Mouse (Mus musculus) left cerebral cortex, postnatal 36 days (tissue): ENCODE results near the gene Insrr. TPM values are rescaled to one million over a fixed set of nuclear protein-coding genes. Genes with fewer than 3 reads are reported as not detected.

Source experiments
- DNase-seq, 2 experiments: peaks; one replicate each; pipeline ENCODE4 v3.0.0; 2021 to 2022; ENCODE audit warnings: low spot score in 2 of 2, mixed read lengths in 1 of 2
- intact Hi-C: fragments of 180-260 bp; cut with DNase I; formaldehyde crosslinking; loops from one replicate; pipeline ENCODE4 v1.15.1; 2025
- total RNA-seq, 2 experiments: library from RNA; stranded (reverse); gene quantifications; 2 replicates each; pipeline ENCODE4 v1.2.3; 2021

Gene Insrr
- total RNA-seq, 2 experiments from 2014 or later = 0.39 to 0.77 TPM

DNA sequence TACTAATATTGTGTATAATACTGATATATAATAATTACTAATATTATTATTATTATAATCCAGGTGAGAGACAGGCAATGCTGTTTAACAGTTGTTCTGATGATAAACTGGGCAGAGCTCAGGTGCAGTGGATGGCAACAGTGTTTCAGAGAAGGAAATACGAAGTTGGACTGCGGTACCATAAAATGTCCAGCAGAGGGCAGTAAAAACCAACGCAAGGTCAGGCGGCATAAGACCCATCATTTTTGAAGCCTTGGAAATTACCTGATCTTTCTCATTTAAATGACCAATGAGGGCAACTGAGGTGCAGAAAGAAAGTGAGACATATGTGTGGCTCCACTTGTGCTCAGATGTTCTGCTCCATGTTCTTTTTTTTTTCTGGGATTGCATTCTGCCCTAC is 26.5 kb upstream of the Insrr start:
- intact Hi-C loops = loop anchor here (2.0 to 5.0 kb wide), 2 partner anchors 47 to 67 kb away; no protein-coding TSS in a partner anchor
- peak in 1 of 2 experiments; percentile 30 for DNase-seq

DNA sequence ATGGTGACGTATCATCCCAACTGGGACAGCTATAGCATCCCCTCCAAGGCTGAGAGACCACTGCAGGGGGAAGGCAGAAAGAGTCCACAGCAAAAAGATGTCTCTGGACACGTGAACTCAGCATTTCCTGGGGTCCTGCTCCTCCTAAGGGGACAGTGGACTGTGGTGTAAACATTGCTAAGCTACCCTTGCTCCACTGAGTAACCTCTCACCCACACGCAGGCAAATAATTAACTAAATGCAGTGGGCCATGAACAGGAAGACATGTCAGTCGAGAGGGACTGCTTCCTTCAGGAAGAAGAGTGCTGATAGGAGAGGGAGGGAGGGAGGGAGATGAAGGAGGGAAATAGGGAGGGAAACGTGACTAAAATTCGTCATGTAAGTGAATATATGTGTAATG is 25.7 kb upstream of the Insrr start:
- no peak for DNase-seq
- intact Hi-C loops = loop anchor here (2.0 to 5.0 kb wide), 2 partner anchors 46 to 66 kb away; no protein-coding TSS in a partner anchor

DNA sequence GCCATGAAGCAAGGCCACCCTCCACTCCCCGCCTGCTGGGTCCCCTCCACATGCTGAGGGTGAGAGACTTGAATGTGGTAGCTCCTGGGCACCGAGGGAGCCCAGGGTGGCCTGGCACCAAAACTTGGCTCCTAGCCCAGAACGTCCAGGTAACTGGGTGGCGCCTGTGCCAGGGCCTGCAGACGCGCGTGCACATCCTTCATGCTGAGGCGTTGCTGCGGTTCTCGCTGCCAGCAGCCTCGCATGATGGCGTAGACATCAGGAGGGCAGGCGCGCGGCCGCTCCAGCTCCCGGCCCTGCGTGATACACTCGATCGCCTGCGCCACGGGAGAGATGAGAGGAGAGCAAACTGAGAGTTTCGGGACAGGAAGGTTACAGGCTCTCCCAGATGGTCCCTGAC is 18.5 kb upstream of the Insrr start:
- intact Hi-C loops = no loop called here
- DNase-seq = no peak

DNA sequence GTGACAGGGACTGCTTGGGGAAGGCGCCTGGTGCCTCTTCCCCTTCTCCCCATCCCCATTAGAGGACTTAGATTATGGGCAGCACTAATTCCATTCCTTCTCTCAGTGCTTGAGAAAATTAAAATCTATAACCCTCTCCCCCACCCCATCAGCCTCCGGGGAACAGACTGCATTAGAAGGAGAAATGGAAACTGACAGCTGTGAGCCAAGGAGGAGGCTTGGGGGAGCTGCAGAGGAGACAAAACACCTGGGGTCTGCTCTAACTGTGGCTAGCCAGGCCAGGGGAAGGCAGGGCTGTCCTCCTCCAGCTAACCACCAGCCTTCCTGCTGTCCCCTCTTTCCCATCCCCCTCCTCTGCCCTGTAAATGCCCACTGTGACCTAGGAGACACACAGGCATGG is 17.7 kb upstream of the Insrr start:
- DNase-seq = no peak
- intact Hi-C loops = no loop called here

DNA sequence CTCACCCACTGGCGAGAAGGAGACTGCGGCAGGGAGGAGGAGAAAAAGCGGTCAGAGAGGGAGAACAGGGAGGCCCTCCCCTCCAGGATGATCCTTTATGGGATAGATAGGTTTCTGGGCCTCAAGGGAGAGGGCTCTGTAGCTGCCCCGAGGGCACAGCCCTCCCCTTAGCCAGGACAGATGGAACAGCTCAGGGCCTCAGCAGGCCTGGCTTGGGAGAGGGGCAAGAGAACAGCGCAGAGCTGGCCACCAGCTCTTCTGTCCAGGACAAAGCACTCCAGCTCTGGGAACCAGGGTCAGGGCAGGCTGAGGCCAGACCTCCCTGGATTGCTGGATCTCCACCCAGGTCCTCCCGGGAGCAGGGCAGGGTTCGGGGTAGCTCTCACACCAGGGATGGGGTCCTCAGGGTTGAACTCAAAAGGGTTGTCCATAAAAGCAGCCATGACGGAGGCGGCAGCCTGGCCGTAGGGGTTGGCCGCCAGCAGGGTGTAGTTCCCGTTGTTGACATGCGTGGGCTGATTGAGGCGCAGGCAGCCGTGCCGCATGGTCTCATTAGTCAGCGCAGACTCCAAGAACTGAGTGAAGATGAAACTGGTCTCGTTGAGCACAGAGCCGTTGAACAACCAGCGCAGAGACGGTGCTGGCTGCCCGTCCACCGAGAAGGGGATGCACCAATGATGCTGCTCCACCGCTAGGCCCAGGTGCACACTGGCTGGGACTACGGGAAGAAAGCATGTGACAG is 13.3 kb upstream of the Insrr start:
- intact Hi-C loops = no loop called here

DNA sequence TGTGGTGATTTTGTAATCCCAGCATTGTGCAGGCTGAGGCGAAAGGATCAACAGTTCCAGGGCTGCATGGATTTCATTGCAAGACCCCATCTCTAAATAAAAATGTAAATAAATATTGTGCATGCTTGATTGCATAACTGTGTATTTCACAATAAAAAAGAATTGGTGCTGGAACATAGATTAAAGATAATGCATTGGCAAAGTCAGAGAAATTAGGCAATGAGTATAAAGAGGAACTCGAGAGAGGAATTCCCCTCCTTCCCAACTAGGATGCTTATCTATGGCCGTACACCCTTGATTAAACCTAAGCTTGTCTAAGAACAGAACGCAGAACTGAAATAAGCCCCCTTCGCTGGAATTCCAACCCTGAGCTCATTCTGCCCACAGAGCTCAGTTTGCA is 11.6 kb upstream of the Insrr start:
- intact Hi-C loops = no loop called here
- no peak for DNase-seq

More for the DNA sequence above, 13.3 kb upstream of the Insrr start:
- DNase-seq = no peak

DNA sequence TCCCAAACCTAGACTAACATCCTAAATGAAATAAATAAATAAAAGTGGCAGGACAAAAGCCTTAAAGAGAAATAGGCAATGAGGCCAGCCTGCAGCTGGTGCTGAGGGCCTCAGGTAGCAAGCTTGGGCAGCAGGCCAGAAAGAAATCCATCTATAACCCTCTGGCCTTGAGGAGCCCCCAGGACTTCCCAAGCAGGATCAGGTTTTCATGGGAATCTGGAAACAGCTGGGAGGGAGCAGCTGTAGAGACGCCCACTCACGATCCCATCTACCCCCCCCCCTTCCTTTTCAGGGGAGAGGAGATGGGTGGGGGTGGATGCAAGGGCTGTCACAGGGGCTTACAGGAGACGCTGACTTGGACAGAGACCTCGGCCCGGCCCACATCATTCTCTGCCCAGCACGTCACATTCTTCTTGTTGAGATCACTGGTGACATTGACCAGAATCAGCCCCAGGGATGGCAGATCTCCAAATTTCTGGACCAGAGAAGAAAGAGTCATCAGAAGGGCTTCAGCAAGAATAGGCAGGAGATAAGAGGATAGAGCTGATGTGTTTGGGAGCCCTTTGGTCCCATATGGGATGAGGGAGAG is 11.0 kb upstream of the Insrr start:
- intact Hi-C loops = no loop called here

DNA sequence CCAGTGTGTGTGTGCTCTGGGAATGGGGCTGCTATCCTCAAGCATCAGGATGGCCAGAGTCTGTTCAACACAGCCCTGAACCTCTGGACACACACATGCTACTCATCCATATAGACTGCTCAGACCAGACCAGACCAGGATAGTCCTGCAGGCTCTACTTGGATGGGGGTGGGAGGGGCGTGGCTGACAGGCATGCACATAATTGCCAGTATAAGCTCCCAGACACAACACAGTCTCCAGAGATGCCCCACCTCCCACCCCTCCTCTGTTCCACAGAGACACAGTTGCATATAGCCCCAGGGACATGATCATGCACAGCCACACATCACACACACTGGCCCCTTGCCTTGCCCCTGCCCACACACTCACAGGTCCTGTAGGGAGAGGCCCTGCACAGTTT is 7.5 kb upstream of the Insrr start:
- intact Hi-C loops = no loop called here
- DNase-seq = no peak

More for the DNA sequence above, 11.0 kb upstream of the Insrr start:
- no peak for DNase-seq

DNA sequence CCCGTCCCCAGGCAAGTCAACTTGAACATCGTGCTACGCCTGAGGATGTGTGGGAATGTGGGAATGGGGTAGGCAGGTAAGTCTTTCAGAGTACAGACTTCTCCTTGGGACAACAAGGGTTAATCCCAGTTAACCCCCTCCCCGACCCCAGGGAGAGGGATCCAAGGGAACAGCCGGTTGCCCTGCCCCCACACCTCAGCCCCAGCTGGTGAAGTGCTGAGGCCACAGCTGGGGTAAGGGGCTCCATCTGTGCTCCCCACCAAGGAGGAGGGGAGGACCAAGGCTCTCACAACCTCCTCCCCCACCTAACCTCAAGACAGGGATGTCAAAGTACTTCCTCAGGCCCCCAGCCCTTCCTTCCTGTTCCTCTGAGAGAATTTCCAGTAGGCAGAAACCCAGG is 7.0 kb upstream of the Insrr start:
- DNase-seq = no peak
- intact Hi-C loops = no loop called here

DNA sequence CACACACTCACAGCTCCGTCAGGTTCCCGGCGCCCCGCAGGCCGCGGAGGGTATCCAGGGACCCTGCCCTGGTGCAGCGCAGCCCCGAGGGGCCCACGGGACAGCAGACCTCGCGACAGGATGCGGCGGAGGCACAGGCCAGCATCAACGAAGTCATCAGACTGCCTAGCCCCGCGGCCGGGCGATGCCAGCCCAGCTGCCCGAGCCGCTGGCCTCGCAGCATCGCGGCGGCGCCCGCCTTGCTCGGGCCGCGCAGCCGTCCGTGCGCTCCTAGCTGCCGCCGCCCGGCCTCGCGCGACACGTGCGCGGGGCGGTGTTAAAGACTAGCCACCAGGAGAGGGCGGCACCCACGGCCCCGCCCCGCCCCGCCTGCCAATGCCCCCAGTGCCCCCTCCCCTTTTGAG is 1.8 kb upstream of the Insrr start, which contains the start of gene Ntrk1:
TSS of gene Ntrk1 (minus strand) at position 241 of the 404 bp plus-strand sequence.
- intact Hi-C loops = no loop called here
- DNase-seq = no peak

DNA sequence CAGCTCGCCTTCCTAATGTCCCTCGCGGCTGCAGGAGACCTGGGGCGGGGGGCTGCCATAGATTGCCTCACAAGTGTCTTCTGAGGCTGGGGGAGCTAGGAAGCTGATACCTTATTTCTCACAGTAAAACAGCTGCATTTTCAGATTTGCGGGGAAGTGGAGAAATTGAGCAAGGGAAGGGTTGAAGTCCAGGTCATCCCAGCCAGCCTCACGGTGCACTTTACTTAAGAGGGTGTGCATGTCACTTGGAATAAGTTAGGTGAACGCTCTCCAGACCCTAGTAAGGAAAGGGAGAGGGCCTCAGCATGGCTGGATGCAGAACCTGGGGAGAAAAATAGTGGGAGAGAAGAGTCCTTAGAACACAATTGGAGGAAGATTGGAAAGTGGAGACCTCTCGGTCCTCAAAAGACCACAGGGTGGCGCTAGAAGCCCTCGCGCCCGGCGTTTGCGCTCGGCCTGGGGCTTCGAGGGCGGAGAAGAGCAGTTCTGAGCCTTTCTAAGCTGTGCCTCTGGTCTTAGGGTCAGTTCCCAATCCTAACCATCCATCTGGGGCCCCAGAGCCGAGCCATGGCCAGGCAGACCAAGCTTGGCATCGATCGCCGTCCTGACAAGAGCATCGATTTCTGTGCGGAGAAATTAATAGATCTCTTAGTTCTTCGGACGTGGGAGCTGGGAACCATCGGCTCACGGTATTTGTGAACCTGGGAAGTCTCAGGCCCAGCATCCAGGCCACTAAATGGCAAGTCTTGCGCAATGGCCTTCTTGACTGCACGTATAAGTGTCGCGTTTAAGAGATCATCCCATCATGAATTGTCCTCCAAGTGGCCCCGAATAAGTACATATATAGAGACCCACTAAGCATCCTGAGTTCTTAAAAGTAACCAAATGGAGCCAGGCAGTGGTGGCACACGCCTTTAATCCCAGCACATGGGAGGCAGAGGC is 1.1 kb upstream of the Insrr start:
- intact Hi-C loops = no loop called here
- peak; percentile 14 to 29 for DNase-seq

DNA sequence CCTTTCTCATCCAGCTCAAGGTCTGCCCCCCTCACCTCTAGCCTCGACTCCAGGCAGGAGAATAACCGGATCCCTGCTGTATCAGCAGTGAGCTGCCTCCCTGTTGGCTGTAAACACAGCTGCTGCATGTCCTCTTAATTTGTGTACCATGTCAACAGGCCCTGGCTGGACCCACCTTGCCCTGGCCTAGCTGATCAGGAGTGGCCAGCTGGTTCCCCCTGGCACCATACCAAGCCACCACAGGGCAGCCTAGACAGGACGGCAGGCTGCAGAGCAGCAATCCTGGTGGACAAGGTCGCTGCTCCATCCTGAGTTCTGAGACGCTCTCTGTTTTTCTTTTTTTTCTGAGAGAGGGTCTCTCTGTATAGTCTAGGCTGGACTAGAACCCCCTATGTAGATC is 4.9 kb downstream of the Insrr start:
- intact Hi-C loops = no loop called here
- no peak for DNase-seq

DNA sequence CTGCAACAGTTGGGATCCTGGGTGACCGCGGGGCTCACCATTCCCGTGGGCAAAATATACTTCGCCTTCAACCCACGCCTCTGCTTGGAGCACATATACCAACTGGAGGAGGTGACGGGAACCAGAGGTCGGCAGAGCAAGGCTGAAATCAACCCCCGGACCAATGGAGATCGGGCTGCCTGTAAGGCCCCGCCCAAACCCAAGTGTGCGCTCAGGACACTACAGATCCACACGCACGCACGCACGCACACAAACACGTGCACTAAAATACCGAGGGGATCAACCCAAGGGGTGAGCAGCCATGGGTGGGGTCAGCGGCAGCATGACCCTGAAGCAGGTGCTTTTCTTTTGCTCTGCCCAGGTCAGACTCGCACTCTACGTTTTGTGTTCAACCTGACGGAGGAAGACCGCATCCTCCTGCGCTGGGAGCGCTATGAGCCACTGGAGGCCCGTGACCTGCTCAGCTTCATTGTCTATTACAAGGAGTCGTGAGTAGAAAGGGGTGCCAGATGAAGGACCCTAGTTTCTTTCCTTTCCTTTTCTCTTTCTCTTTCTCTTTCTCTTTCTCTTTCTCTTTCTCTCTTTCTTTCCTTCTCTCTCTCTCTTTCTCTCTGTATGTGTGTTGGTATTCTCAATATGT is 7.4 kb downstream of the Insrr start:
- DNase-seq = no peak
- intact Hi-C loops = no loop called here

DNA sequence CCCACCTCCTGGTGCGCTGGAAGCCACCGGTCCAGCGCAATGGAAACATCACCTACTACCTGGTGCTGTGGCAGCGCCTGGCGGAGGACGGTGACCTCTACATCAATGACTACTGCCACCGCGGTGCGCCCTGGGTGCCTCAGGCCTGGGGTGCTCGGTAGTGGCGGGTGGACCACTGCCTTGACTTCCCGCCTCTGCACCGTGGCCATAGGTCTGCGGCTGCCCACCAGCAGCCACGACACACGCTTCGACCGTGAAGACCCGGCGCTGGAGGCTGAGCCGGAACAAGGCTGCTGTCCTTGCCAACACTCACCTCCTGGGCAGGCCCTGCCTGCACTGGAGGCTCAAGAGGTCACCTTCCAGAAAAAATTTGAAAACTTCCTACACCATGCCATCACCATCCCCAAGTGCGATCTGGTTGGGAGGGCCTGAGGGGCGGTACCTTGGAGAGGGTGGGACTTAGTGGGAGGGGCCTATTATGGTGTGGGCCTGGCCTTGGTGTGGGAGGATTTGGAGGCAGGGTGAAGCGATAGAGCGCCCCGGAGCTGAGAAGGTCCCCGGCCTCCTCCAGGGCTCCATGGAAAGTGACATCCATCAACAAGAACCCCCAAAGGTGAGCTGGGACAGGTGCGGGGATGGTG is 12.7 kb downstream of the Insrr start:
- intact Hi-C loops = no loop called here

DNA sequence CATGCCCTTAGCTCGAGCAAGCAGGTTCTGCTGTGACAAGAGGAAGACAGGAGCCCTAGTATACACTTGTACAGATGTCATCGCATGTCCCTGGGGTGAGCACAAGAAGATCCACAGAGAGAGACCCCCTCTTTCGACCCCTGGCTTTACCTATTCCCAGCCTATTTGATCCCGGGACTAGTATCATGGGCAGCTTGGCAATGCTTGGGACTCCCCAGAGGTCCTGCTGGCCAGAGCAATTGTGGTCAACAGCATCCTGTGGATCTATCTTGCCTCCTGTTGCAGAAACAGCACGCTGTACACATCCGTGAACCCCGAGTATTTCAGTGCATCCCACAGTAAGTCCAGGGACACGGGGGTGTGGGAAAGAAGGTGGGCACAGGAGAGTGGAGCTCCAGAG is 14.5 kb downstream of the Insrr start:
- intact Hi-C loops = no loop called here
- DNase-seq = no peak

More for the DNA sequence above, 12.7 kb downstream of the Insrr start:
- no peak for DNase-seq

DNA sequence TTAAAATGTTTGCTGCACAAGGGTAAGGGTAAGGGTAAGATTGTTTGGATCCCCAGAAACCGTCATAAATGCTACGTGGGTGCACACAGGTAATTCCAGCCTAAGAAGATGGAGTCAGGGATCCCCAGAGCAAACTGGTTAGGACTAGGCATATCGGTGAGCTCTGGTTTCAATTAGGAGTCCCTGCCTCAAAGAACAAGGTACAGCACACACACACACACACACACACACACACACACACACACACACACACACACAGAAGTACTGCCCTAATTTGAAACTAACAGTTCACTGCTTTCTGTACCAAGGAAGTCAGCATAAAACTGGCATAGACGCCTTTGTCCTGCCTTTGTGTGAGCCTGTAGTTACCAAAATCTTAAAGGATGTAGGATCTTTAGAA is 15.7 kb downstream of the Insrr start:
- intact Hi-C loops = no loop called here
- DNase-seq = no peak

DNA sequence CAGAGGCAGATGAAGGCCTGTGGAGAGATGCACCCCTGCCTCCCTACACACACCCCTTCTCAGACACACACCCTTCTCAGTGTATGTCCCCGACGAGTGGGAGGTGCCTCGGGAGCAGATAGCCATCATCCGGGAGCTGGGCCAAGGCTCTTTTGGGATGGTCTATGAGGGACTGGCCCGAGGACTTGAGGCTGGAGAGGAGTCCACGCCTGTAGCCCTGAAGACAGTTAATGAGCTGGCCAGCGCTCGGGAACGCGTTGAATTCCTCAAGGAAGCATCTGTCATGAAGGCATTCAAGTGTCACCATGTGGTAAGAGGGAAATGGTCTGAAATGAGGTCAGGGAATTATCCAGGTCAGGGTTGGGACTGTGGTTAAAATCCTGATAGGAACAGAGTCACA is 16.1 kb downstream of the Insrr start:
- intact Hi-C loops = no loop called here
- no peak for DNase-seq

DNA sequence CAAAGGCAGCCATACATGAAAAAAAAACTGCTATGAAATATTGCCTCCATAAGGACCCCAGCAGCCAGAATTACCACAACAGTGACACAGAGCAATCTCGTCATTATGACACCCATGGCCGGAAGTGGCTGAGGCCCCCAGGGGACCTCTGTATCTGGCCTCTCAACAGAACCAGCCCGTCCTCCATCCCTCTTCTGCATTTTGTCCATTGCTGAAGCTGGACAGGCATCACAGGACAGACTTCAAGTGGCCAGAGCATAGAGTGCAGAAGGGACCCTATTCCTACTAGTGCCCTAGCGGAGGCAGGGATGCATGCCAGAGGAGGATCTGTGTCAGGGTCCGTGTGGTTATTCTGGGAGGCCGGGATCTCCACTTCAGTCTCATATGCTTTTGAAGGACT is 19.4 kb downstream of the Insrr start:
- DNase-seq = no peak
- intact Hi-C loops = loop anchor here (2.0 kb wide), 1 partner anchor 45 kb away; no protein-coding TSS in a partner anchor

DNA sequence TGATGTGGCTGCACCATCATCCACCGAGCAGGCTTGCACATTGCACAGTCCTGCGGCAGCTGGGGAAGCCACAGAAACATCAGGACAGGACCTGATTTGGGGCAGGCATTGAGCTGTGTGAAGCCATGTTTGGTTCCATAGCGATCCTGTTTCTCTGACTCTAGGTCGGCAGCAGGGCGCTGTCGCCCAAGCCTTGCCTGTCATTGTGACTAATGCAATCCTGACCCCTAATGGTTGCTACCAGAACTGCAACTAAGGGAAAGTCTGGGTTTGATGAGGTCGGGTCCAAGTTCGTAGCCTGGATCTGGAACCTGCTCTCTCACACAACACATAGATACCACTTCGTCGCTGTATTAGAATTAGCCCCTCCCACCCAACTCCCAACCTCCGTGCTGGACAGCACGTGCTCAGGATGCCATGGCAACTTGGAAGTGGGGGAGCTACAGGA is 19.9 kb downstream of the Insrr start:
- peak; percentile 42 to 62 for DNase-seq
- intact Hi-C loops = loop anchor here (2.0 kb wide), 1 partner anchor 46 kb away; no protein-coding TSS in a partner anchor
